Mouse (Mus musculus) kidney, adult 2 months (tissue): ENCODE data around the gene Ttc7b.

ENCODE experiments used
- CTCF ChIP-seq: fragments of 200-500 bp; conservative IDR thresholded peaks from 2 replicates; pipeline ENCODE4 v1.5.1; 2011; ENCODE audit warnings: low read depth, mild to moderate bottlenecking, control low read depth, low read length, moderate library complexity, mixed read lengths; ENCODE audit not compliant: insufficient read depth, insufficient read length
- POLR2A ChIP-seq: fragments of 200-500 bp; IDR thresholded peaks from one replicate; pipeline ENCODE4 v1.6.1; 2011; ENCODE audit warnings: low read depth, low read length, control low read depth

DNA sequence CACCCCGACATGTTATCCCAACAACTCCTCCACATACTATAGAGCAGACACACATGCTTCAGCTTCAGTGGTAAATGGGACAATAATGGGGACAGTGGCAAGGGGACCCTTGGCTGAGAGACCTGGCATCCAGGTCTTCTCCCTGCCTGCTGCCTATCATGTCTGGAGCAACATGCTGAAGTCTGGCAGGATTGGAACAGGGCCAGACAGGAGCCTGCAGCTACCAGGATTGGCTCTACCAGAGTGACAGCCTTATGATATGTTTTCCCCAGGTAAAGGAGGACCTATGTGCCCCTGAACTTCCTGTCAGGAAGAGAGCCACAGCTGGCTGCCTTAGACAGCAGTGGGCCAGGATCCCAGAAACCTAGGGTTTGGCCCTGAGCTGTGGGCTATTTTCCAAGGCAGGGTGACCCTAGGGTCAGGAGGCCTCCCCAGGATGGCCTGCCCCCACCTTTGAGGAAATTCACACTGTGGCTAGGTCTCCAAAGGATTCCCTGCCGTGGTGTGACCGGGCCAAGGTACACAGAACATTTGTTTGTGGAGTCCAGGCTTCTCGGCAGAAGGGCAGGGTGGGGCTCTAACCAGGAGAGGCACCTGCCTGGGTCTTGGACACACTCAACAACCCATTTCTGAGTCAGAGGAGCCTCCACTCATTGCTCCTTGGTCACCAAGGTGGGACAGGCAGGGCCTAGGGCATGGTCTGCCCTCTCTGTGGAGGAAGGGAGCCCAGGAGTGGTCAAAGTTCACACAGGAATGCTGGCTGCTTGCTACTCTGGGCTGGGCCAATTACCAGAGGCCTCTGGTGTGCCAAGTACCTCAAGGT lies 239.4 kb downstream of the Ttc7b start:
- TF ChIP-seq CTCF (no peak), POLR2A (no peak)
